Mouse (Mus musculus): ENCODE measurements at regions not wholly inside any gene's neighbourhood (a gene's known extent, or its start where the extent isn't known, plus 50 kb on each side); places are given as distances from the start of the nearest gene placed in this dataset.

GRCm38 (mm10) chr6:141050038-141050684 lies 198.9 kb upstream of the Pde3a start:
- no peak for TF ChIP-seq CTCF (IDR thresholded peaks at IDR 0.05; ENCODE audit: control insufficient read depth, insufficient read depth, insufficient read length)
- no peak for TF ChIP-seq CEBPB (IDR thresholded peaks at IDR 0.05; ENCODE audit: low read depth)
- no peak for TF ChIP-seq MAX (IDR thresholded peaks at IDR 0.05)
- TF ChIP-seq MYOD1 (IDR thresholded peaks at IDR 0.05; ENCODE audit: control insufficient read depth, insufficient read length, low read depth) = no peak
- TF ChIP-seq USF1 (IDR thresholded peaks at IDR 0.05; ENCODE audit: low read depth) = no peak
- TF ChIP-seq MYOG (IDR thresholded peaks at IDR 0.05; ENCODE audit: control insufficient read depth, extremely low read depth, insufficient read length) = no peak

Measured in C2C12 (cell line).